Mouse (Mus musculus): ENCODE measurements around the gene Sp6. TPM values are rescaled to one million over a fixed set of nuclear protein-coding genes. Genes with fewer than 3 reads are reported as not detected.

Gene Sp6
- total RNA-seq, 4 experiments from 2014 or later: 1.1 to 2.0 (median 1.3) TPM

- peak in 1 of 2 experiments; percentile 4 for DNase-seq (ENCODE audit: low spot score in 2 of 2)
These were observed 8.0 kb downstream of the Sp6 start for GRCm38 (mm10) chr11:97021121-97021765.

- DNase-seq (ENCODE audit: low spot score in 2 of 2): peak; percentile 32 to 58
These were observed 8.8 kb downstream of the Sp6 start for GRCm38 (mm10) chr11:97021873-97022484.

GRCm38 (mm10) chr11:97024977-97025376, 11.8 kb downstream of the Sp6 start:
- peak in 1 of 2 experiments; percentile 10 for DNase-seq (ENCODE audit: low spot score in 2 of 2)

- peak in 1 of 2 experiments; percentile 68 for DNase-seq (ENCODE audit: low spot score in 2 of 2)
These were observed 12.6 kb downstream of the Sp6 start for GRCm38 (mm10) chr11:97025721-97026344.

- DNase-seq (ENCODE audit: low spot score in 2 of 2): peak; percentile 36 to 75
These were observed 16.7 kb downstream of the Sp6 start, which contains the start of gene Scrn2 for GRCm38 (mm10) chr11:97029686-97030417. TSS of gene Scrn2 (plus strand) at chr11:97029938.

GRCm38 (mm10) chr11:97030426-97030825, 17.2 kb downstream of the Sp6 start:
- no peak for DNase-seq (ENCODE audit: low spot score in 2 of 2)

GRCm38 (mm10) chr11:97031977-97032376, 18.8 kb downstream of the Sp6 start:
- no peak for DNase-seq (ENCODE audit: low spot score in 2 of 2)

GRCm38 (mm10) chr11:97032499-97032898, 19.3 kb downstream of the Sp6 start:
- DNase-seq (ENCODE audit: low spot score in 2 of 2): no peak

- DNase-seq (ENCODE audit: low spot score in 2 of 2): peak in 1 of 2 experiments; percentile 4
These were observed 20.6 kb downstream of the Sp6 start for GRCm38 (mm10) chr11:97033781-97034180.

GRCm38 (mm10) chr11:97036141-97036540, 22.9 kb downstream of the Sp6 start:
- peak in 1 of 2 experiments; percentile 85 for DNase-seq (ENCODE audit: low spot score in 2 of 2)

- DNase-seq (ENCODE audit: low spot score in 2 of 2): no peak
These were observed 25.7 kb downstream of the Sp6 start for GRCm38 (mm10) chr11:97038881-97039280.

- no peak for DNase-seq (ENCODE audit: low spot score in 2 of 2)
These were observed 27.3 kb downstream of the Sp6 start for GRCm38 (mm10) chr11:97040301-97041021.

GRCm38 (mm10) chr11:97041022-97041899, 28.1 kb downstream of the Sp6 start, which contains the start of the genes Lrrc46 and Mrpl10:
TSS of gene Lrrc46 (minus strand) at chr11:97041407.
TSS of gene Mrpl10 (plus strand) at chr11:97041560.
- peak; percentile 67 to 84 for DNase-seq (ENCODE audit: low spot score in 2 of 2)

GRCm38 (mm10) chr11:97044902-97045301, 31.7 kb downstream of the Sp6 start:
- no peak for DNase-seq (ENCODE audit: low spot score in 2 of 2)

GRCm38 (mm10) chr11:97045861-97046260, 32.7 kb downstream of the Sp6 start:
- no peak for DNase-seq (ENCODE audit: low spot score in 2 of 2)

- no peak for DNase-seq (ENCODE audit: low spot score in 2 of 2)
These were observed 35.0 kb downstream of the Sp6 start for GRCm38 (mm10) chr11:97048090-97048650.

GRCm38 (mm10) chr11:97049492-97050085, 36.4 kb downstream of the Sp6 start:
- no peak for DNase-seq (ENCODE audit: low spot score in 2 of 2)

- DNase-seq (ENCODE audit: low spot score in 2 of 2): peak; percentile 39 to 70
These were observed 37.2 kb downstream of the Sp6 start, which contains the start of gene Osbpl7 for GRCm38 (mm10) chr11:97050216-97050943. TSS of gene Osbpl7 (plus strand) at chr11:97050628.

Measured in left cerebral cortex, adult 8-10 months (tissue).